In the genomic region with DNA sequence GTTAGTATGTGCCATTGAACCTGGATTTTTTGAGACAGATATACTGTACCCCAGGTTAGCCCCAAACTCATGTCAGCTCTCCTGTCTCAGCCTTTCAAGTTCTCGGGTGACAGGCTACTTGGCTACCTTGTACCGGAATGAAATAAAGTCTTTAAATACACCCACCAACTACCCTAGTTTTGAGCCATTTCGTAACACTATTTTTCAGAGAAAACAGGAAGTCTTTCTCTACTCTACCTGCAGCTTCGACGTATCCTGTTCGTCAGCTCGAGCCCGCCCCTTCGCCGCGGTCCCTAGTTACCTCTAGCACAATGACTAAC, we compare ENCODE assay signal across 7 mouse cellular contexts. TPM values are rescaled to one million over a fixed set of nuclear protein-coding genes. Genes with fewer than 3 reads are reported as not detected.
A peak's percentile ranks its signal among the peaks of the same experiment; 100 is the strongest.
DNase-seq lines count a peak whose midpoint lies in the region; ATAC-seq and TF ChIP-seq lines count a peak whose summit lies in the region.

No protein-coding gene starts in this region.

- no peak for TF ChIP-seq EP300 in stomach, postnatal 0 days (optimal IDR thresholded peaks at IDR 0.05)

- H3K9ac ChIP-seq in neural tube, embryonic 11.5 days (ENCODE audit: low read length), result no peak overlapping the region
- H3K9ac ChIP-seq in forebrain, embryonic 13.5 days, result peak overlapping the region; percentile 99
- H3K9ac ChIP-seq in liver, embryonic 11.5 days (ENCODE audit: low read depth, low read length), result peak overlapping the region; percentile 100
- H3K9ac ChIP-seq in stomach, postnatal 0 days (ENCODE audit: low read length), result no peak overlapping the region

- WGBS in neural tube, embryonic 11.5 days, result 3% methylated on average over 11 of the region's 11 CpGs
- WGBS in forebrain, embryonic 13.5 days, result under 1% methylated on average over 11 of the region's 11 CpGs
- WGBS in liver, embryonic 11.5 days, result under 1% methylated on average over 11 of the region's 11 CpGs
- WGBS in stomach, postnatal 0 days, result 1% methylated on average over 11 of the region's 11 CpGs

- no peak for TF ChIP-seq CTCF in stomach, postnatal 0 days (IDR thresholded peaks at IDR 0.05; ENCODE audit: low read depth)

- peak overlapping the region; percentile 39 for H3K4me2 ChIP-seq in neural tube, embryonic 11.5 days (ENCODE audit: low read depth)
- H3K4me2 ChIP-seq in forebrain, embryonic 13.5 days, result peak overlapping the region; percentile 93
- H3K4me2 ChIP-seq in liver, embryonic 11.5 days, result peak overlapping the region; percentile 80
- H3K4me2 ChIP-seq in stomach, postnatal 0 days (replicated peaks; ENCODE audit: low read depth), result peak overlapping the region; percentile 41

- peak overlapping the region; percentile 99 for H3K4me3 ChIP-seq in neural tube, embryonic 11.5 days (ENCODE audit: low read depth, low read length)
- peak overlapping the region; percentile 98 for H3K4me3 ChIP-seq in forebrain, embryonic 13.5 days
- H3K4me3 ChIP-seq in liver, embryonic 11.5 days (ENCODE audit: low read depth, low read length), result peak overlapping the region; percentile 98
- peak overlapping the region; percentile 99 for H3K4me3 ChIP-seq in stomach, postnatal 0 days (ENCODE audit: low read depth, low read length)

- no peaks in the 10 kb centered on the region for H3K9me3 ChIP-seq in neural tube, embryonic 11.5 days (ENCODE audit: control insufficient read depth, low read length)
- no peaks in the 10 kb centered on the region for H3K9me3 ChIP-seq in forebrain, embryonic 13.5 days (replicated peaks)
- H3K9me3 ChIP-seq in liver, embryonic 11.5 days (ENCODE audit: control insufficient read depth, low read length), result no peaks in the 10 kb centered on the region
- H3K9me3 ChIP-seq in stomach, postnatal 0 days (ENCODE audit: control insufficient read depth, low read length), result no peaks in the 10 kb centered on the region

- ATAC-seq in neural tube, embryonic 11.5 days (ENCODE audit: insufficient read depth, low FRiP score, low TSS enrichment), result no peak
- no peak for ATAC-seq in forebrain, embryonic 13.5 days
- no peak; the same call in 1 of the 2 replicates for ATAC-seq in liver, embryonic 11.5 days (replicated peaks; ENCODE audit: low FRiP score)
- ATAC-seq in stomach, postnatal 0 days (ENCODE audit: low FRiP score, low TSS enrichment), result no peak; the same call in 1 of the 2 replicates

- no peak for DNase-seq in neural tube, embryonic 11.5 days (ENCODE audit: low spot score)
- DNase-seq in neural tube, embryonic 10.5 days (ENCODE audit: extremely low spot score, low spot score), result no peak
- DNase-seq in liver, embryonic 11.5 days (ENCODE audit: low spot score), result no peak
- no peak for DNase-seq in stomach, postnatal 0 days (ENCODE audit: low spot score)
- DNase-seq in left cerebral cortex, postnatal 4 days, result no peak
- no peak for DNase-seq in thymus, postnatal 10 days (ENCODE audit: low spot score in 2 of 2)

- peaks cover 13% of the 10 kb centered on the region for H3K36me3 ChIP-seq in neural tube, embryonic 11.5 days (ENCODE audit: control insufficient read depth, insufficient read depth, low read length)
- H3K36me3 ChIP-seq in forebrain, embryonic 13.5 days (ENCODE audit: poor library complexity, severe bottlenecking), result peaks cover 34% of the 10 kb centered on the region
- H3K36me3 ChIP-seq in liver, embryonic 11.5 days (ENCODE audit: control insufficient read depth, insufficient read depth, low read length), result peaks cover 22% of the 10 kb centered on the region
- peaks cover 15% of the 10 kb centered on the region for H3K36me3 ChIP-seq in stomach, postnatal 0 days (ENCODE audit: control insufficient read depth, insufficient read depth, low read length)

- no peaks in the 10 kb centered on the region for H3K27me3 ChIP-seq in neural tube, embryonic 11.5 days (ENCODE audit: control insufficient read depth, insufficient read depth, low read length)
- no peaks in the 10 kb centered on the region for H3K27me3 ChIP-seq in forebrain, embryonic 13.5 days
- H3K27me3 ChIP-seq in liver, embryonic 11.5 days (replicated peaks; ENCODE audit: control insufficient read depth, insufficient read depth, low read length), result no peaks in the 10 kb centered on the region
- H3K27me3 ChIP-seq in stomach, postnatal 0 days (ENCODE audit: control insufficient read depth, insufficient read depth, low read length), result no peaks in the 10 kb centered on the region

- no peak overlapping the region for H3K27ac ChIP-seq in neural tube, embryonic 11.5 days (ENCODE audit: low read depth, low read length)
- peak overlapping the region; percentile 99 for H3K27ac ChIP-seq in forebrain, embryonic 13.5 days
- H3K27ac ChIP-seq in liver, embryonic 11.5 days (ENCODE audit: low read depth, low read length), result peak overlapping the region; percentile 99; the same call in 1 of the 2 replicates
- peak overlapping the region; percentile 61 for H3K27ac ChIP-seq in stomach, postnatal 0 days (replicated peaks)

- intact Hi-C loops in left cerebral cortex, postnatal 4 days (cut with DNase I), result no loop called here

- H3K4me1 ChIP-seq in neural tube, embryonic 11.5 days (ENCODE audit: control insufficient read depth, insufficient read depth, low read length), result peaks cover 18% of the 10 kb centered on the region
- peaks cover 38% of the 10 kb centered on the region for H3K4me1 ChIP-seq in forebrain, embryonic 13.5 days
- peaks cover 16% of the 10 kb centered on the region for H3K4me1 ChIP-seq in liver, embryonic 11.5 days (replicated peaks; ENCODE audit: control insufficient read depth, insufficient read depth, low read length)
- H3K4me1 ChIP-seq in stomach, postnatal 0 days (replicated peaks; ENCODE audit: control insufficient read depth, insufficient read depth), result 0 out of 2 replicates have a peak, but pooled peaks cover 3% of the 10 kb centered on the region

RNA-seq across cellular contexts. Expression of gene Sf1, which starts 0.4 kb away (rescaled TPM):
- 214 and 224 TPM in 2 replicates for polyA plus RNA-seq in neural tube, embryonic 11.5 days (2014; fragmentation: Nextera tagmentation; extraction: Ambion mirVana)
- 134 and 139 TPM in 2 replicates for polyA plus RNA-seq in forebrain, embryonic 13.5 days (2015; fragmentation: Nextera tagmentation; extraction: Ambion mirVana)
- 194 and 203 TPM in 2 replicates for polyA plus RNA-seq in liver, embryonic 11.5 days (2014; fragmentation: Nextera tagmentation; extraction: Ambion mirVana)
- 42.3 and 52.0 TPM in 2 replicates for polyA plus RNA-seq in stomach, postnatal 0 days (2015; fragmentation: Nextera tagmentation; extraction: Ambion mirVana)
- 100 to 1,000 TPM; 231 to 244 TPM for total RNA-seq in left cerebral cortex, postnatal 4 days (2021)

RNA-seq across cellular contexts. Expression of gene Pygm, which starts 21.1 kb away (rescaled TPM):
- 4.4 and 6.0 TPM in 2 replicates for polyA plus RNA-seq in neural tube, embryonic 11.5 days (2014; fragmentation: Nextera tagmentation; extraction: Ambion mirVana)
- 2.0 and 2.1 TPM in 2 replicates for polyA plus RNA-seq in forebrain, embryonic 13.5 days (2015; fragmentation: Nextera tagmentation; extraction: Ambion mirVana)
- 1.4 and 4.3 TPM in 2 replicates for polyA plus RNA-seq in liver, embryonic 11.5 days (2014; fragmentation: Nextera tagmentation; extraction: Ambion mirVana)
- 8.0 and 10.5 TPM in 2 replicates for polyA plus RNA-seq in stomach, postnatal 0 days (2015; fragmentation: Nextera tagmentation; extraction: Ambion mirVana)
- 1 to 10 TPM; 6.2 to 8.2 TPM for total RNA-seq in left cerebral cortex, postnatal 4 days (2021)

RNA-seq across cellular contexts. Expression of gene Map4k2, which starts 22.1 kb away (rescaled TPM):
- 10.0 and 13.6 TPM in 2 replicates for polyA plus RNA-seq in neural tube, embryonic 11.5 days (2014; fragmentation: Nextera tagmentation; extraction: Ambion mirVana)
- polyA plus RNA-seq in forebrain, embryonic 13.5 days (2015; fragmentation: Nextera tagmentation; extraction: Ambion mirVana), result 11.3 and 15.4 TPM in 2 replicates
- 12.9 and 14.2 TPM in 2 replicates for polyA plus RNA-seq in liver, embryonic 11.5 days (2014; fragmentation: Nextera tagmentation; extraction: Ambion mirVana)
- polyA plus RNA-seq in stomach, postnatal 0 days (2015; fragmentation: Nextera tagmentation; extraction: Ambion mirVana), result 5.2 and 5.7 TPM in 2 replicates
- total RNA-seq in left cerebral cortex, postnatal 4 days (2021), result 100 to 1,000 TPM in 1 of 2 experiments, 10 to 100 TPM in 1; 91.7 to 102 TPM

RNA-seq across cellular contexts. Expression of gene Men1, which starts 28.3 kb away (rescaled TPM):
- polyA plus RNA-seq in neural tube, embryonic 11.5 days (2014; fragmentation: Nextera tagmentation; extraction: Ambion mirVana), result 59.5 and 66.1 TPM in 2 replicates
- polyA plus RNA-seq in forebrain, embryonic 13.5 days (2015; fragmentation: Nextera tagmentation; extraction: Ambion mirVana), result 83.8 and 92.4 TPM in 2 replicates
- polyA plus RNA-seq in liver, embryonic 11.5 days (2014; fragmentation: Nextera tagmentation; extraction: Ambion mirVana), result 53.8 and 59.7 TPM in 2 replicates
- polyA plus RNA-seq in stomach, postnatal 0 days (2015; fragmentation: Nextera tagmentation; extraction: Ambion mirVana), result 27.1 and 27.9 TPM in 2 replicates
- total RNA-seq in left cerebral cortex, postnatal 4 days (2021), result 10 to 100 TPM; 81.1 to 81.4 TPM

RNA-seq across cellular contexts. Expression of gene Rasgrp2, which starts 36.1 kb away (rescaled TPM):
- polyA plus RNA-seq in neural tube, embryonic 11.5 days (2014; fragmentation: Nextera tagmentation; extraction: Ambion mirVana), result 17.6 and 20.3 TPM in 2 replicates
- 21.1 and 25.1 TPM in 2 replicates for polyA plus RNA-seq in forebrain, embryonic 13.5 days (2015; fragmentation: Nextera tagmentation; extraction: Ambion mirVana)
- 97.6 and 105 TPM in 2 replicates for polyA plus RNA-seq in liver, embryonic 11.5 days (2014; fragmentation: Nextera tagmentation; extraction: Ambion mirVana)
- 53.4 and 57.3 TPM in 2 replicates for polyA plus RNA-seq in stomach, postnatal 0 days (2015; fragmentation: Nextera tagmentation; extraction: Ambion mirVana)
- 100 to 1,000 TPM; 225 to 228 TPM for total RNA-seq in left cerebral cortex, postnatal 4 days (2021)

Comparison
In these comparisons a context has a peak if more than half of its experiments do, and no peak if none do; other contexts are left out.
1. H3K4me2 ChIP-seq: peak in every context shown above with its lines; median percentile 93 in forebrain, embryonic 13.5 days; 80 in liver, embryonic 11.5 days; 41 in stomach, postnatal 0 days; 39 in neural tube, embryonic 11.5 days.
2. H3K9ac ChIP-seq: peak in forebrain, embryonic 13.5 days (single experiment) and liver, embryonic 11.5 days (single experiment); none in neural tube, embryonic 11.5 days (single experiment) and stomach, postnatal 0 days (single experiment).
3. Peak in every context shown above with its lines, with median percentiles within 50 percentile points of each other: H3K4me3 ChIP-seq.